Comparison of ENCODE assay signal across 7 mouse cellular contexts in the genomic region with DNA sequence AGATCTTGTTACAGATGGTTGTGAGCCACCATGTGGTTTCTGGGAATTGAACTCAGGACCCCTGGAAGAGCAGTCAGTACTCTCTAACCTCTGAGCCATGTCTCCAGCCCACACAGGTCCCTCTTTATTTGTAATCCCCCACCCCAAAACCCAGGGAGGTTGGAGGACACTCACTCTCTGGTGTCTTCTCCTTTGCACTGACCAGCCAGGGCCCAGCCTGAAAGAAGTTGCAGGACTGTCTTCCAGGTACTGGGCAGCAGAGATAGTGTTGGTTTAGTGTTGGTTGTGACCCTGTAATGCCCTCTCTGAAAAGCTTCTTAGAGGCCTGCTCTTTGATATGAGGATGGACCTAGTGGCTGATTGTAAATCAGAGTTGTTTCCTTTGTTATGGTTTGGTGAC. TPM values are rescaled to one million over a fixed set of nuclear protein-coding genes. Genes with fewer than 3 reads are reported as not detected.
DNase-seq lines count a peak whose midpoint lies in the region; ATAC-seq and TF ChIP-seq lines count a peak whose summit lies in the region.

No protein-coding gene starts in this region.

- no peak for ATAC-seq in lung, embryonic 14.5 days (ENCODE audit: insufficient read depth)
- ATAC-seq in forebrain, embryonic 13.5 days: no peak
- ATAC-seq in limb, embryonic 12.5 days (ENCODE audit: insufficient number of reproducible peaks, insufficient read depth, low FRiP score, low TSS enrichment, low read depth): no peak

- no peak for TF ChIP-seq CTCF in lung, embryonic 14.5 days (IDR thresholded peaks at IDR 0.05; ENCODE audit: low read depth)
- no peak for TF ChIP-seq CTCF in small intestine, adult 2 months (IDR thresholded peaks at IDR 0.05; ENCODE audit: extremely low read depth, insufficient read length, insufficient replicate concordance, low read depth, low read length)

- no peaks in the 10 kb centered on the region for H3K27me3 ChIP-seq in lung, embryonic 14.5 days (ENCODE audit: insufficient read depth, low read length)
- no peaks in the 10 kb centered on the region for H3K27me3 ChIP-seq in forebrain, embryonic 13.5 days
- no peaks in the 10 kb centered on the region for H3K27me3 ChIP-seq in limb, embryonic 12.5 days
- H3K27me3 ChIP-seq in small intestine, adult 2 months (ENCODE audit: control insufficient read depth, insufficient read depth, low read length): no peaks in the 10 kb centered on the region

- peak overlapping the region; percentile 64 for H3K4me2 ChIP-seq in lung, embryonic 14.5 days
- peak overlapping the region; percentile 68 for H3K4me2 ChIP-seq in forebrain, embryonic 13.5 days
- H3K4me2 ChIP-seq in limb, embryonic 12.5 days: peak overlapping the region; percentile 60

- TF ChIP-seq POLR2A in small intestine, adult 2 months (IDR thresholded peaks at IDR 0.05; ENCODE audit: low read depth, low read length): no peak

- H3K36me3 ChIP-seq in lung, embryonic 14.5 days (ENCODE audit: insufficient read depth): no peaks in the 10 kb centered on the region
- no peaks in the 10 kb centered on the region for H3K36me3 ChIP-seq in forebrain, embryonic 13.5 days (ENCODE audit: poor library complexity, severe bottlenecking)
- H3K36me3 ChIP-seq in limb, embryonic 12.5 days: no peaks in the 10 kb centered on the region
- H3K36me3 ChIP-seq in small intestine, adult 2 months (ENCODE audit: control insufficient read depth, insufficient read depth, low read length): peaks cover 3% of the 10 kb centered on the region; the same call in 1 of the 2 replicates

- no peaks in the 10 kb centered on the region for H3K9me3 ChIP-seq in lung, embryonic 14.5 days (ENCODE audit: low read depth, low read length)
- no peaks in the 10 kb centered on the region for H3K9me3 ChIP-seq in forebrain, embryonic 13.5 days (replicated peaks)
- H3K9me3 ChIP-seq in limb, embryonic 12.5 days: no peaks in the 10 kb centered on the region

- H3K4me3 ChIP-seq in lung, embryonic 14.5 days (ENCODE audit: low read depth, low read length): peak overlapping the region; percentile 66
- peak overlapping the region; percentile 71 for H3K4me3 ChIP-seq in forebrain, embryonic 13.5 days
- peak overlapping the region; percentile 64 for H3K4me3 ChIP-seq in limb, embryonic 12.5 days (replicated peaks)
- H3K4me3 ChIP-seq in small intestine, adult 2 months (ENCODE audit: low read depth, low read length): peak overlapping the region; percentile 41

- no peaks in the 10 kb centered on the region; the same call in 1 of the 2 replicates for H3K4me1 ChIP-seq in lung, embryonic 14.5 days (ENCODE audit: insufficient read depth)
- peaks cover 10% of the 10 kb centered on the region for H3K4me1 ChIP-seq in forebrain, embryonic 13.5 days
- H3K4me1 ChIP-seq in limb, embryonic 12.5 days (replicated peaks): peaks cover 4% of the 10 kb centered on the region; the same call in 1 of the 2 replicates
- H3K4me1 ChIP-seq in small intestine, adult 2 months (ENCODE audit: control insufficient read depth, insufficient read depth, insufficient read length, low read length): peaks cover 5% of the 10 kb centered on the region; the same call in 1 of the 2 replicates

- peak; percentile 2 for DNase-seq in lung, embryonic 14.5 days
- DNase-seq in lung, postnatal 36 days: no peak
- DNase-seq in thymus, postnatal 0 days (ENCODE audit: low spot score): no peak
- no peak for DNase-seq in adrenal gland, adult 18-20 months (ENCODE audit: low spot score in 2 of 2)

- H3K27ac ChIP-seq in lung, embryonic 14.5 days (ENCODE audit: low read depth): peak overlapping the region; percentile 92
- no peak overlapping the region for H3K27ac ChIP-seq in forebrain, embryonic 13.5 days
- H3K27ac ChIP-seq in limb, embryonic 12.5 days: no peak overlapping the region
- peak overlapping the region; percentile 29; the same call in 1 of the 2 replicates for H3K27ac ChIP-seq in small intestine, adult 2 months (ENCODE audit: insufficient read depth, low read depth, low read length)

- H3K9ac ChIP-seq in lung, embryonic 14.5 days: peak overlapping the region; percentile 78
- H3K9ac ChIP-seq in forebrain, embryonic 13.5 days: peak overlapping the region; percentile 74; the same call in 1 of the 2 replicates
- peak overlapping the region; percentile 76; the same call in 1 of the 2 replicates for H3K9ac ChIP-seq in limb, embryonic 12.5 days (replicated peaks)

RNA-seq across cellular contexts. Expression of gene 2010315B03Rik, which starts 1.0 kb away (rescaled TPM):
- polyA plus RNA-seq in lung, embryonic 14.5 days (2014; fragmentation: Nextera tagmentation; extraction: Ambion mirVana): 7.5 TPM in 2 replicates
- polyA plus RNA-seq in forebrain, embryonic 13.5 days (2015; fragmentation: Nextera tagmentation; extraction: Ambion mirVana): 8.6 and 9.2 TPM in 2 replicates
- 5.1 and 5.4 TPM in 2 replicates for polyA plus RNA-seq in limb, embryonic 12.5 days (2016; fragmentation: Nextera tagmentation; extraction: Ambion mirVana)
- polyA plus RNA-seq in small intestine, adult 2 months (2012; rRNA removed): 0.95 and 1.9 TPM in 2 replicates
- 10.9 and 14.5 TPM in 2 replicates for polyA plus RNA-seq in thymus, postnatal 0 days (2015; fragmentation: Nextera tagmentation; extraction: Ambion mirVana)
- 10 to 100 TPM; 15.2 to 15.9 TPM for total RNA-seq in adrenal gland, adult 18-20 months (2021)

Comparison
In these comparisons a context has a peak if more than half of its experiments do, and no peak if none do; other contexts are left out.
1. H3K27ac ChIP-seq: peak in lung, embryonic 14.5 days (single experiment) and small intestine, adult 2 months (single experiment); none in forebrain, embryonic 13.5 days (single experiment) and limb, embryonic 12.5 days (single experiment).
2. Peak in every context shown above with its lines, with median percentiles within 50 percentile points of each other: H3K4me2 ChIP-seq, H3K4me3 ChIP-seq and H3K9ac ChIP-seq.